Mouse (Mus musculus): ENCODE data around the gene Bace2. TPM values are rescaled to one million over a fixed set of nuclear protein-coding genes. Genes with fewer than 3 reads are reported as not detected.
A peak's percentile ranks its signal among the peaks of the same experiment; 100 is the strongest.

Gene Bace2
- total RNA-seq (2015) (not detected in 2 replicates), total RNA-seq (2017) (not detected in 2 replicates)

GRCm38 (mm10) chr16:97356499-97357187 is at the start of gene Bace2:
Gene Bace2 (plus strand): TSS chr16:97356742.
- ATAC-seq (replicated peaks; ENCODE audit: poor library complexity): peak; percentile 93

GRCm38 (mm10) chr16:97307594-97307993 is 48.9 kb upstream of the Bace2 start:
- ATAC-seq (replicated peaks; ENCODE audit: poor library complexity): no peak

GRCm38 (mm10) chr16:97309796-97310569 is 46.6 kb upstream of the Bace2 start:
- no peak for ATAC-seq (replicated peaks; ENCODE audit: poor library complexity)

- ATAC-seq (replicated peaks; ENCODE audit: poor library complexity): peak; percentile 75
Measured at GRCm38 (mm10) chr16:97310570-97310846, 46.0 kb upstream of the Bace2 start.

- ATAC-seq (replicated peaks; ENCODE audit: poor library complexity): peak; percentile 76
Measured at GRCm38 (mm10) chr16:97312960-97313686, 43.4 kb upstream of the Bace2 start.

GRCm38 (mm10) chr16:97321576-97321975 is 35.0 kb upstream of the Bace2 start:
- no peak for ATAC-seq (replicated peaks; ENCODE audit: poor library complexity)

- no peak for ATAC-seq (replicated peaks; ENCODE audit: poor library complexity)
Measured at GRCm38 (mm10) chr16:97322604-97323003, 33.9 kb upstream of the Bace2 start.

GRCm38 (mm10) chr16:97325975-97326374 is 30.6 kb upstream of the Bace2 start:
- peak; percentile 86 for ATAC-seq (replicated peaks; ENCODE audit: poor library complexity)

- ATAC-seq (replicated peaks; ENCODE audit: poor library complexity): no peak
Measured at GRCm38 (mm10) chr16:97328602-97329001, 27.9 kb upstream of the Bace2 start.

- ATAC-seq (replicated peaks; ENCODE audit: poor library complexity): no peak
Measured at GRCm38 (mm10) chr16:97353013-97353412, 3.5 kb upstream of the Bace2 start.

GRCm38 (mm10) chr16:97354632-97355031 is 1.9 kb upstream of the Bace2 start:
- ATAC-seq (replicated peaks; ENCODE audit: poor library complexity): no peak

- no peak for ATAC-seq (replicated peaks; ENCODE audit: poor library complexity)
Measured at GRCm38 (mm10) chr16:97357188-97357821, 763 bp downstream of the Bace2 start.

- ATAC-seq (replicated peaks; ENCODE audit: poor library complexity): peak; percentile 20
Measured at GRCm38 (mm10) chr16:97362231-97362888, 5.8 kb downstream of the Bace2 start.

GRCm38 (mm10) chr16:97366141-97366540 is 9.6 kb downstream of the Bace2 start:
- no peak for ATAC-seq (replicated peaks; ENCODE audit: poor library complexity)

GRCm38 (mm10) chr16:97370258-97370657 is 13.7 kb downstream of the Bace2 start:
- ATAC-seq (replicated peaks; ENCODE audit: poor library complexity): no peak

- no peak for ATAC-seq (replicated peaks; ENCODE audit: poor library complexity)
Measured at GRCm38 (mm10) chr16:97387955-97388354, 31.4 kb downstream of the Bace2 start.

- ATAC-seq (replicated peaks; ENCODE audit: poor library complexity): no peak
Measured at GRCm38 (mm10) chr16:97391289-97391688, 34.7 kb downstream of the Bace2 start.

- no peak for ATAC-seq (replicated peaks; ENCODE audit: poor library complexity)
Measured at GRCm38 (mm10) chr16:97391701-97392384, 35.3 kb downstream of the Bace2 start.

- no peak for ATAC-seq (replicated peaks; ENCODE audit: poor library complexity)
Measured at GRCm38 (mm10) chr16:97396436-97396835, 39.9 kb downstream of the Bace2 start.

GRCm38 (mm10) chr16:97397945-97398531 is 41.5 kb downstream of the Bace2 start:
- no peak for ATAC-seq (replicated peaks; ENCODE audit: poor library complexity)

Measured in megakaryocyte progenitor cell, adult 5-6 weeks (primary cell).